Mouse (Mus musculus): ENCODE results near the gene Hhip.

DNA sequence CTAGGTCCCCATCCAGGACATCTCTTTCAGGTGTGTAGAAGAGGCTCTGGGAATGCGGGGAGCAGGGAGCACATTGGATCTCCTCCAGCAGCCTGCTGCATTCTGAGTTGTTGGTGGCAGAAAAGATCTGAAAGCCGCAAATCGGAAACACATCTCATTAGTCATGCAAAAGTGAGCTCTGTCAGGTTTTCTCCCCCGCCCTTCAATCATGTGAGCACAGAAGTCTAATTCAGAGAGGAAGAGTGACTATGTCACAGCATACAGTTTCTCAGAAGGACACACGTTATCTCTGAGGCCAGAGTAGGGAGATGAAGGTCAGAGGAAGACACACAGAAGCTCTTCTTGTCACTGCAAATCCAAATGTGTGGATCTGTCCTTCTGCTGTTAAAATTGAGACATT lies 6.3 kb downstream of the Hhip start:
- TF ChIP-seq POLR2A (IDR thresholded peaks at IDR 0.05; ENCODE audit: control insufficient read depth in 1 of 2, insufficient read depth in 1 of 2, low read depth in 1 of 2, low read length in 2 of 2, poor library complexity in 1 of 2) (no peak), NELFE (IDR thresholded peaks at IDR 0.05; ENCODE audit: low read depth, low read length) (no peak), MAZ (IDR thresholded peaks at IDR 0.05; ENCODE audit: low read depth, low read length) (no peak), MYC (IDR thresholded peaks at IDR 0.05; ENCODE audit: low read depth, low read length) (no peak)

Data from MEL (cell line).